Mouse (Mus musculus): ENCODE data around the gene Cyp27b1. TPM values are rescaled to one million over a fixed set of nuclear protein-coding genes. Genes with fewer than 3 reads are reported as not detected.
"Not testable (repeated sequence)": the region's sequence is repeated elsewhere in the genome, so short reads cannot be mapped to it uniquely, and the experiment has no call there.

The Cyp27b1 gene
- polyA plus RNA-seq, 1 experiment from 2014 or later: not detected

DNA sequence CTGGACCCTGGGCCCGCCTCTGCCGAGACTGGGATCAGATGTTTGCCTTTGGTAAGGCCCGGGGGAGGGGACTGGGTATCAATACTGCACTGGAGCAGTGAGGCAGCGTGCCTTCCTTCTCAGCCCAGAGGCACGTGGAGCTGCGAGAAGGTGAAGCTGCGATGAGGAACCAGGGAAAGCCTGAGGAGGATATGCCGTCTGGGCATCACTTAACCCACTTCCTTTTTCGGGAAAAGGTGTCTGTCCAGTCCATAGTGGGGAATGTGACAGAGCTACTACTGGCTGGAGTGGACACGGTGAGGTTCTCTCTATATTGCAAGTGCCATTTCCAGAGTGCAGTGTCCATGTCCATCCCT is 2.0 kb downstream of the Cyp27b1 start:
- peaks cover 10% of the 10 kb centered on the region for H3K4me1 ChIP-seq (replicated peaks)
- peak; percentile 16; the same call in 1 of the 2 replicates for ATAC-seq (ENCODE audit: low read depth)
- no peak overlapping the region for H3K4me3 ChIP-seq (replicated peaks)
- no peak overlapping the region for H3K4me2 ChIP-seq
- no peaks in the 10 kb centered on the region for H3K9me3 ChIP-seq (replicated peaks)
- H3K27me3 ChIP-seq: peaks cover 78% of the 10 kb centered on the region
- 9% methylated on average over 10 of the region's 10 CpGs for WGBS (ENCODE audit: insufficient replicate concordance)
- H3K9ac ChIP-seq: no peak overlapping the region
- DNase-seq: no peak
- H3K36me3 ChIP-seq: peaks cover 5% of the 10 kb centered on the region
- no peak overlapping the region for H3K27ac ChIP-seq

- 45% methylated on average over 4 of the region's 4 CpGs for WGBS (ENCODE audit: insufficient replicate concordance)
- peaks cover 17% of the 10 kb centered on the region for H3K4me1 ChIP-seq (replicated peaks)
- no peaks in the 10 kb centered on the region for H3K36me3 ChIP-seq
- H3K4me2 ChIP-seq: no peak overlapping the region
- no peak overlapping the region for H3K27ac ChIP-seq
- no peak overlapping the region for H3K4me3 ChIP-seq (replicated peaks)
- no peak overlapping the region for H3K9ac ChIP-seq
- no peaks in the 10 kb centered on the region for H3K9me3 ChIP-seq (replicated peaks)
- ATAC-seq (ENCODE audit: low read depth): no peak
- DNase-seq: no peak
- H3K27me3 ChIP-seq: peaks cover 99% of the 10 kb centered on the region
These were observed 6.6 kb downstream of the Cyp27b1 start for GRCm38 (mm10) chr10:127054646-127055045.

DNA sequence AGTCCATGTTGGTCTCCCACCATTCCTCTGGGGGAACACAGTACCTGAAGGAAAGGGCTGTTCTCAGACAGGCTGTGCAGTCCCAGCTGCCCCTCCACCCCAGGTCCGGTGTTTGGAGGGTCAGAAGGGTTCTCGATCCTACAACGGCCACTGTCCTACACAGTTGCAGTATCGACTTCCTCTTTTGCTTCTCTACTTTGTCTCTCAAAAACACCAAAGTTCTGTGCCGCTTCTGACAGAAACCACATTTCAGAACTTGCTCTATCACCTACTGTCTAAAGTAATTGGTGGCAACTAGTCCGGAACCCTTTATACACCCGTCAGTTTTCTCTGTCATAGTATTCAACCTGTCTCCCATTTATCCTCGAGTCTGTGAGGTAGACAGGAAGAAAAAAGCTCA is 7.4 kb downstream of the Cyp27b1 start:
- ATAC-seq (ENCODE audit: low read depth) (no peak), DNase-seq (no peak)
- Histone ChIP-seq H3K9ac (no peak overlapping the region), H3K27me3 (peaks cover 99% of the 10 kb centered on the region), H3K4me3 (replicated peaks) (no peak overlapping the region), H3K36me3 (no peaks in the 10 kb centered on the region), H3K4me2 (no peak overlapping the region), H3K4me1 (replicated peaks) (peaks cover 20% of the 10 kb centered on the region), H3K9me3 (replicated peaks) (no peaks in the 10 kb centered on the region), H3K27ac (no peak overlapping the region)
- WGBS (ENCODE audit: insufficient replicate concordance): 40% methylated on average over 8 of the region's 8 CpGs

- H3K27ac ChIP-seq: no peak overlapping the region
- no peaks in the 10 kb centered on the region for H3K9me3 ChIP-seq (replicated peaks)
- H3K27me3 ChIP-seq: peaks cover 99% of the 10 kb centered on the region
- H3K4me3 ChIP-seq (replicated peaks): no peak overlapping the region
- ATAC-seq (ENCODE audit: low read depth) (no peak), DNase-seq (no peak)
- 73% methylated on average over 20 of the region's 20 CpGs for WGBS (ENCODE audit: insufficient replicate concordance)
- H3K9ac ChIP-seq: no peak overlapping the region
- H3K36me3 ChIP-seq: no peaks in the 10 kb centered on the region
- H3K4me1 ChIP-seq (replicated peaks): peaks cover 23% of the 10 kb centered on the region
- no peak overlapping the region for H3K4me2 ChIP-seq
These were observed 8.4 kb downstream of the Cyp27b1 start for GRCm38 (mm10) chr10:127056490-127056889.

DNA sequence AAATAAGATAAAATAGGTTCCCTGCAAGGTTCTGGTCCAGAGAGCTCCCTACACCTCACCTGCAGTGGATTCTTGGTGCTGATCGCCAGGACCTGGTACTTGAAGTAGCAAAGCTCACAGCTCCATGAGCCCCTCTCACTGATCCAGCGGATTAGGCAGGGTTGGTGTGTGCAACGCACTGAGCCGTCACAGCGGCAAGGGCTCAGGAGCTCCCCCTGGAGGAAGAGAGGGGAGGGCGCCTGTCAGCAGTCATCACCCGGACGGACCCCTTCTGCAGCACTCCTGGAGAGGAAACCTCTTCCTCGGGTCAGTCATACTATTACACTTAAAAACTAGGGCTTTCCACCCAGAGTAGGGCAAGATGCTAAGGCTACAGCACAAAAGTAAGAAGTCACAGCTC is 10.1 kb downstream of the Cyp27b1 start:
- H3K9me3 ChIP-seq (replicated peaks): no peaks in the 10 kb centered on the region
- DNase-seq (peak; percentile 64), ATAC-seq (ENCODE audit: low read depth) (no peak)
- WGBS (ENCODE audit: insufficient replicate concordance): 2% methylated on average over 9 of the region's 9 CpGs
- no peak overlapping the region for H3K27ac ChIP-seq
- H3K27me3 ChIP-seq: peaks cover 95% of the 10 kb centered on the region
- 0 out of 2 replicates have a peak overlapping the region, but pooled peaks have one; percentile 67 for H3K4me3 ChIP-seq (replicated peaks)
- peaks cover 32% of the 10 kb centered on the region for H3K4me1 ChIP-seq (replicated peaks)
- no peak overlapping the region for H3K9ac ChIP-seq
- H3K36me3 ChIP-seq: no peaks in the 10 kb centered on the region
- 0 out of 2 replicates have a peak overlapping the region, but pooled peaks have one; percentile 89 for H3K4me2 ChIP-seq

DNA sequence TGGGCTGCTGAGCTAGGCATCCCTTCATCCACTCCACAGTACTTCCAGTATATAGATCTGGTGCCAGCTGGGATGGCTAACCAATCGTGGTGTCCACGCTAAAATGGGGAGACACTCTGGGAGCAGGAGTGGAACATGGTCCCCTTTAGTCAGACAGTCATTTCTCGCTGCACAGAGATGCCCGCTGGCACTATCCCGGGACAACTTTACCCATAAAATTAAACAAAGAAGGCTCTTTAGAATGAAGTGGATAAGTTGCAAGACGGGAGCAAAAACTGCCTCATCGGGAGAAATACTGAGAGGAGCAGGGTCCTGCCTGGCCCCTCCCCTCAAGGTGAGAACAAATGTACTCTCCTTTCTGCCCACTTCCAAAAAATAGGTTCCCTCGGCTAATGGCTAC is 10.7 kb downstream of the Cyp27b1 start:
- ATAC-seq (ENCODE audit: low read depth): no peak
- Histone ChIP-seq H3K27me3 (peaks cover 90% of the 10 kb centered on the region), H3K4me2 (peak overlapping the region; percentile 89), H3K9me3 (replicated peaks) (no peaks in the 10 kb centered on the region), H3K27ac (no peak overlapping the region), H3K4me1 (replicated peaks) (peaks cover 36% of the 10 kb centered on the region), H3K4me3 (replicated peaks) (peak overlapping the region; percentile 67), H3K9ac (no peak overlapping the region), H3K36me3 (no peaks in the 10 kb centered on the region)
- no peak for DNase-seq
- WGBS (ENCODE audit: insufficient replicate concordance): 12% methylated on average over 8 of the region's 8 CpGs

DNA sequence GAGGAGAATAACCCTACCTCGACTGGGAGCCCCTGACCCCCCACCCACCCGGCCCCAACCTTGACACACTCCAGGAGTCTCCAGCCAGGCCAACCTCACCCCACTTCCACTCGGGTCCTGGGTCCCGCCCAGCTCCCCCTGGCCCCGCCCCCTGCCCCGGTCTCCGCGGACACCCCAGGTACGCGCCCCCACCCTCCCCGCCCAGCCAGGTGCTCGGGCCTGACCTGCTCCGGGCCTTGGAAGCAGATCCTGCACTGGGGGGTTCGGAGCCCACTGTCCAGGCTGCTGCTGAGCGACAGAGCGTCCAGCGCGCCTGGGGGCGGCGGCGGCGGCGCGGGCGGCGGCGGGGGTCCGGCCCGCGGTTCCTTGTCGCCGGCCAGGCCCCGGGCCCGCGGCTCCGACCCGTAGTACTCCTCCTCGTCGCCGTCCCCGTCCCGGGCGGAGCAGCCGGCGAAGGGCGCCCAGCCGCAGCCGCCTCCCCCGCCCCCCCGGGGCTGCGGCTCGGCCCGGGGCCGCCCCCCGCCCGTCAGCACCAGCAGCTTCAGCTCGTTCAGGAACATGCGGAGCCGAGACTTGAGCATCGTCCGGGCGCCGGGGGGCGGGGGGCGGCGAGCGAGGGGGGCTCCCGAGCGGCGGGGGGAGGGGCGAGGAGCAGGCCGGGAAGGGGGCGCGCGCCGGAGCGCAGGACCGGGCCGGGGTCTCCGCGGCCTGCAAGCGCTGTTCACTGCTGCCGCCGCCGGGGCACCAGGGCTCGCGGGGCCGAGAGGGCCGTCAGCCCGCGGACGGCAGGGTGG is 11.3 kb downstream of the Cyp27b1 start:
- 2% methylated on average over 55 of the region's 92 CpGs for WGBS (ENCODE audit: insufficient replicate concordance)
- Histone ChIP-seq H3K9me3 (replicated peaks) (no peaks in the 10 kb centered on the region), H3K27ac (no peak overlapping the region), H3K9ac (peak overlapping the region; percentile 63), H3K4me3 (replicated peaks) (peak overlapping the region; percentile 67), H3K36me3 (no peaks in the 10 kb centered on the region; the same call in 1 of the 2 replicates), H3K4me2 (peak overlapping the region; percentile 89), H3K27me3 (peaks cover 83% of the 10 kb centered on the region), H3K4me1 (replicated peaks) (peaks cover 42% of the 10 kb centered on the region)
- DNase-seq (no peak), ATAC-seq (ENCODE audit: low read depth) (no peak)

- H3K27me3 ChIP-seq: peaks cover 74% of the 10 kb centered on the region
These were observed 12.2 kb downstream of the Cyp27b1 start, which contains the start of gene March9 for GRCm38 (mm10) chr10:127059968-127060916. TSS of gene March9 (minus strand) at chr10:127060184.

DNA sequence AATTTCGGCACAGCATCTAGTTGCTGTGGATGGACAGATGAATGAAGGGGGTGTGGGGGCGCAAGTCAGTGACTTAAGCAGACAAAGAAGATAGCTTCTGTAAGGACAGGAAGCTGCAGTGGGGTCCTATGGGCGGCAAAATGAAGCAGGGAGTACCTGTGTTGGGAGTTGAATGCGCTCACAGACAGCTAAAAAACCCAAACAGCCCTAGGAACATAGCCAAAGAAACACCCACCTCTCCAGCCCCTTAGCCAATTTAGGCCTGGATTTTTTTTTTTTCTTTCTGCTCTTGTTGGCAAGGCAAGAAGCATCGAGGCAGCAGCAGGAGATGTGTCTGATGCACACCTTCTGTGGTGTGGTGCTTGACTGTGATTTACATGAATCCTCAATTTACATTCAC is 13.0 kb downstream of the Cyp27b1 start:
- no peak overlapping the region for H3K4me3 ChIP-seq (replicated peaks)
- peaks cover 17% of the 10 kb centered on the region for H3K36me3 ChIP-seq
- H3K4me2 ChIP-seq: no peak overlapping the region
- H3K4me1 ChIP-seq (replicated peaks): peaks cover 59% of the 10 kb centered on the region
- ATAC-seq (ENCODE audit: low read depth) (no peak), DNase-seq (no peak)
- WGBS (ENCODE audit: insufficient replicate concordance): 48% methylated on average over 5 of the region's 5 CpGs
- no peaks in the 10 kb centered on the region for H3K9me3 ChIP-seq (replicated peaks)
- H3K27ac ChIP-seq: no peak overlapping the region
- H3K9ac ChIP-seq: no peak overlapping the region
- H3K27me3 ChIP-seq: peaks cover 66% of the 10 kb centered on the region

More at GRCm38 (mm10) chr10:127059968-127060916, 12.2 kb downstream of the Cyp27b1 start, which contains the start of gene March9:
- H3K9me3 ChIP-seq (replicated peaks): no peaks in the 10 kb centered on the region
- ATAC-seq (ENCODE audit: low read depth): peak; percentile 11; the same call in 1 of the 2 replicates
- H3K4me3 ChIP-seq (replicated peaks): peak within 1 kb of the TSS; percentile 67
- H3K4me1 ChIP-seq (replicated peaks): peaks cover 51% of the 10 kb centered on the region
- WGBS (ENCODE audit: insufficient replicate concordance): 2% methylated on average over 62 of the region's 72 CpGs
- no peak within 1 kb of the TSS for H3K27ac ChIP-seq
- H3K4me2 ChIP-seq: peak within 1 kb of the TSS; percentile 89
- H3K9ac ChIP-seq: peak within 1 kb of the TSS; percentile 63
- peaks cover 8% of the 10 kb centered on the region for H3K36me3 ChIP-seq
- peak; percentile 54 for DNase-seq

DNA sequence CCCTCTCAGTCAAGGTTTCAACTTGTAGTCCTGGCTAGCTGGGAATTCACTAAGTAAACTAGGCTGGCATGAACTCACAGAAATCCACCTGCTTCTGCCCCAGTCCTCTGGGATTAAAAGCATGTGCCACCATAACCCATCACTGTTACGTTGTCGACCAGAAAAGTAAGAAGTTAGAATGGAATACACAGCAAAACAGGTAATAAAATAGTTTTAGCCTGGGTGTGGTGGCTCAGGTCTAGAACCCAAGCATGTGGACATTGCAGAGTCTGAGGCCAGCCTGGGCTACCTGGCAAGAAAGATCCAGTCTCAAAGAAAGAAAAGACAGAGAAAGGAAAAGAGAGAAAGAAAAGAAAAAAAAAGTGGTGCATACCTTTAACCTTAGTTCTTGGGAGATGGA is 13.5 kb downstream of the Cyp27b1 start:
- peaks cover 62% of the 10 kb centered on the region for H3K27me3 ChIP-seq
- H3K27ac ChIP-seq: no peak overlapping the region
- H3K4me2 ChIP-seq: no peak overlapping the region
- peaks cover 63% of the 10 kb centered on the region for H3K4me1 ChIP-seq (replicated peaks)
- DNase-seq (no peak), ATAC-seq (ENCODE audit: low read depth) (no peak)
- WGBS (ENCODE audit: insufficient replicate concordance): 64% methylated on average over 2 of the region's 2 CpGs
- H3K36me3 ChIP-seq: peaks cover 21% of the 10 kb centered on the region
- no peak overlapping the region for H3K9ac ChIP-seq
- H3K9me3 ChIP-seq (replicated peaks): no peaks in the 10 kb centered on the region
- no peak overlapping the region for H3K4me3 ChIP-seq (replicated peaks)

DNA sequence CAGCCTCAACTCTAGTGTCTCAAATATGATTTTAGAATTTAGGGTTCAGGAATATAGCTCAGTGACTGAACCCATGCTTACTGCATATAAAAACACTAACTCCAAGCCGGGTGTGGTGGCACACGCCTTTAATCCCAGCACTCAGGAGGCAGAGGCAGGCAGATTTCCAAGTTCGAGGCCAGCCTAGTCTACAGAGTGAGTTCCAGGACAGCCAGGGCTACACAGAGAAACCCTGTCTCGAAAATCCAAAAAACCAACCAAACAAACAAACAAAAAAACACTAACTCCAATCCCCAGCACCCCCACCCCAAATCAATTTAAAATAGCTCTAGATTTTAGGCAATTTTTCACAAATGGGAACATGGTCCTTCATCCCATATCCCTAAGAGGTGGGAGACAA is 14.1 kb downstream of the Cyp27b1 start:
- H3K36me3 ChIP-seq: peaks cover 27% of the 10 kb centered on the region
- H3K4me3 ChIP-seq (replicated peaks); H3K27ac ChIP-seq; DNase-seq; H3K9me3 ChIP-seq (replicated peaks); H3K9ac ChIP-seq; H3K4me2 ChIP-seq; ATAC-seq (ENCODE audit: low read depth): not testable (repeated sequence)
- H3K27me3 ChIP-seq: peaks cover 57% of the 10 kb centered on the region
- WGBS (ENCODE audit: insufficient replicate concordance): 67% methylated on average over 4 of the region's 4 CpGs
- peaks cover 69% of the 10 kb centered on the region for H3K4me1 ChIP-seq (replicated peaks)

All from liver, embryonic 13.5 days (tissue).